Mouse (Mus musculus) testis, adult 2 months (tissue): ENCODE data around the gene Pip5k1b.

ENCODE experiments used
- CTCF ChIP-seq: fragments of 200-500 bp; IDR thresholded peaks from 2 replicates; pipeline ENCODE4 v1.5.1; 2012; ENCODE audit warnings: low read depth, mild to moderate bottlenecking, inconsistent platforms, low read length, moderate library complexity; ENCODE audit not compliant: control insufficient read depth, insufficient read depth, insufficient replicate concordance
- POLR2A ChIP-seq: fragments of 200-500 bp; IDR thresholded peaks from 2 replicates; pipeline ENCODE4 v1.6.1; 2012; ENCODE audit warnings: low read depth, mild to moderate bottlenecking, inconsistent platforms, low read length, moderate library complexity; ENCODE audit not compliant: control insufficient read depth

DNA sequence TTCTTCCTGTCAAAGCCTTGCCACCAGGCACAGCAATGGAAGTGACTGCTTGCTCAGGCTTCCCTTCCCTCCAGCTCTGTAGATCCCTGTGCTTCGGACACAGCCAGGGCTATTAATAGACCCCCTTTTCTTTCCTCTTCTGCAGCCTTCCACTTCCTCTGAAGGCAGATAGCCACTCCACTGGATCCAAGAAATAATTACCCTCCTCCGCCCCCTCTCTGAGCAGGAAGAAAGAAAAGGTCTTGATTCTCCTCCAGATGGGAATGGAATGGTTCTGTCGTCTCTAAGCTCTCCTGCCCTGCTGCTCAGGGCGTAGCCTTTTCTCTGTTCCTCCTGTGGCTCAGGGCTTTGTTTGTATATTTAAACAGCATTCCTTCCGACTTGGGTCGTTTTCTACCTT lies 303.8 kb downstream of the Pip5k1b start:
- no peak for TF ChIP-seq CTCF
- TF ChIP-seq POLR2A: no peak
